Mouse (Mus musculus) forebrain, embryonic 13.5 days (tissue): ENCODE measurements around the gene Tmem82. TPM values are rescaled to one million over a fixed set of nuclear protein-coding genes. Genes with fewer than 3 reads are reported as not detected.
"Not testable (repeated sequence)": the region's sequence is repeated elsewhere in the genome, so short reads cannot be mapped to it uniquely, and the experiment has no call there.

Source experiments
- ATAC-seq: fragments of 200-750 bp; cut with Nextera tagmentation; 2 replicates; pipeline ENCODE4 v1.8.0; 2017
- H3K27ac ChIP-seq: fragments of 300-500 bp; sonication (generic); 2 replicates; pipeline ENCODE4 v1.5.1; 2015; ENCODE audit warnings: inconsistent platforms, mild to moderate bottlenecking, moderate library complexity
- H3K27me3 ChIP-seq: fragments of 300-500 bp; sonication (generic); 2 replicates; pipeline ENCODE4 v1.6.1; 2015; ENCODE audit warnings: mild to moderate bottlenecking, inconsistent platforms
- H3K36me3 ChIP-seq: fragments of 300-500 bp; sonication (generic); 2 replicates; pipeline ENCODE4 v1.6.1; 2015; ENCODE audit warnings: mild to moderate bottlenecking, inconsistent platforms; ENCODE audit not compliant: poor library complexity, severe bottlenecking
- H3K4me1 ChIP-seq: fragments of 300-500 bp; sonication (generic); 2 replicates; pipeline ENCODE4 v1.6.1; 2015; ENCODE audit warnings: inconsistent platforms
- H3K4me2 ChIP-seq: fragments of 300-500 bp; sonication (generic); 2 replicates; pipeline ENCODE4 v1.6.1; 2015; ENCODE audit warnings: inconsistent platforms, mild to moderate bottlenecking, moderate library complexity
- H3K4me3 ChIP-seq: fragments of 300-500 bp; sonication (generic); 2 replicates; pipeline ENCODE4 v1.5.1; 2015; ENCODE audit warnings: mild to moderate bottlenecking, inconsistent platforms
- H3K9ac ChIP-seq: fragments of 300-500 bp; sonication (generic); 2 replicates; pipeline ENCODE4 v1.6.1; 2015; ENCODE audit warnings: mild to moderate bottlenecking, inconsistent platforms
- H3K9me3 ChIP-seq: fragments of 300-500 bp; sonication (generic); replicated peaks from 2 replicates; pipeline ENCODE4 v1.6.1; 2016; ENCODE audit warnings: inconsistent platforms
- WGBS: fragments of 180-500 bp; shearing (Covaris S2); methylation state at CpG from one replicate; pipeline ENCODE4 v1.1.7; 2015; 5-methylcytosine and 5-hydroxymethylcytosine counted together
- polyA plus RNA-seq: library from polyadenylated mRNA; unstranded; fragments of >200 nt; fragmentation: Nextera tagmentation; extraction: Ambion mirVana; gene quantifications from 2 replicates; pipeline ENCODE4 v1.2.1, GENCODE M21; 2015

Tmem82 gene
- polyA plus RNA-seq, 1 experiment from 2014 or later, result 0.17 TPM

DNA sequence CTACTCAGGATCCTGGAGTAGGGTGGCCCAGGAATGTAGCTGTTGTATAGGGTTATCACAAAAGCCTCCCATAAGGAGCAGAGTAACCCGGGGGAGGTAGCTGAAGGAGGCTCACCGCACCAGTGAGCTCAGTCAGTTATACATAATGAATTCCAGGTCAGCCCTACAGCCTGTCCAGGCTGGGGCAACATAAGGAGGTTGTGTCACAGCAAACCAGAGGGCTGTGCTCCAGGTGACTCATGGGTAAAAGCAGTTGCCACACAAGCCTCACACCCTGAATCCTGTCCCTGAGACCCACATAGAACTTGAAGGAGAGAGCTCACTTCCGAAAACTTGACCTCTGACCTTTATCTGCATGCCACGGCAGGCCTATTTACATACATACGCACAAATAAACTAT is 49.5 kb downstream of the Tmem82 start:
- H3K27me3 ChIP-seq, result no peaks in the 10 kb centered on the region
- no peak for ATAC-seq
- no peaks in the 10 kb centered on the region for H3K4me1 ChIP-seq
- H3K9me3 ChIP-seq, result no peaks in the 10 kb centered on the region
- WGBS, result 91% methylated on average over 5 of the region's 5 CpGs
- H3K27ac ChIP-seq, result no peak overlapping the region
- H3K4me3 ChIP-seq, result no peak overlapping the region
- H3K9ac ChIP-seq, result no peak overlapping the region
- no peak overlapping the region for H3K4me2 ChIP-seq
- H3K36me3 ChIP-seq, result no peaks in the 10 kb centered on the region

DNA sequence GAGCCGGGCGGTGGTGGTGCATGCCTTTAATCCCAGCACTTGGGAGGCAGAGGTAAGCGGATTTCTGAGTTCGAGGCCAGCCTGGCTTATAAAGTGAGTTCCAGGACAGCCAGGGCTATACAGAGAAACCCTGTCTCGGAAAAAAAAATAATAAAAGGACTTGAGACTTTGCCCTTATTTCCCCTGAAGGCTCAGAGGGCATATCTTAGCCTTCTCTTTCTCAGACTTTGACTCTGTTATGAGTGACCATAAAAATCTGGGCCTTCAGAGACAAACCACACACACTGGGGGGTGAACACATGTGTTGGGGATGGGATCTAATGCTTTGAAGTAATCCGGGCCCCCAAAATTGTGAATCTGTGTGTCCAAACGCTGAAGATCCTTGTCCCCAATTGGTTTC is 51.3 kb downstream of the Tmem82 start:
- ATAC-seq, H3K4me3 ChIP-seq, H3K4me1 ChIP-seq, H3K27ac ChIP-seq, H3K27me3 ChIP-seq, H3K4me2 ChIP-seq, H3K9ac ChIP-seq, H3K9me3 ChIP-seq, H3K36me3 ChIP-seq: not testable (repeated sequence)
- WGBS, result 91% methylated on average over 7 of the region's 7 CpGs

DNA sequence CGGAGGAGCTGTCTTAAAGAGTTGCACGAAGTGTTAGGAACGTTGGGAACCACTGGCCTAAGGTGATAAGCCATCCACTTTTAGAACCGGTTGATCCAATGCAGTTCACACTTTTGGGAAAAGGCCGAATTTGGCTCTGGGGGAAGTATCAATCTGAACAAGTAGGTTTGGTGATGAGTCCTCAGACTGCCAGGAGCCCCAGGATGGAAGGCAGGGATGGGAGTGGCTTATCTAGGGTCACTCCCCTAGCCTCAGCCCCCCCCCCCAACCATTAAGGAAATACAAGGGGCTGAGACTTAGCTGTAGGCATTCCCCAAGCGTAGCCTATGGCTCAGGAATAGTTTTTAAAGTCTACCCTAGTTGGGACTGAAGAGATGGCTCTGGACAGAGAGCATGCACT is 52.2 kb downstream of the Tmem82 start:
- H3K4me3 ChIP-seq, result no peak overlapping the region
- no peaks in the 10 kb centered on the region for H3K27me3 ChIP-seq
- ATAC-seq, result no peak
- H3K9me3 ChIP-seq, result no peaks in the 10 kb centered on the region
- no peaks in the 10 kb centered on the region for H3K4me1 ChIP-seq
- H3K27ac ChIP-seq, result no peak overlapping the region
- no peak overlapping the region for H3K9ac ChIP-seq
- no peak overlapping the region for H3K4me2 ChIP-seq
- 87% methylated on average over 6 of the region's 6 CpGs for WGBS
- no peaks in the 10 kb centered on the region for H3K36me3 ChIP-seq

DNA sequence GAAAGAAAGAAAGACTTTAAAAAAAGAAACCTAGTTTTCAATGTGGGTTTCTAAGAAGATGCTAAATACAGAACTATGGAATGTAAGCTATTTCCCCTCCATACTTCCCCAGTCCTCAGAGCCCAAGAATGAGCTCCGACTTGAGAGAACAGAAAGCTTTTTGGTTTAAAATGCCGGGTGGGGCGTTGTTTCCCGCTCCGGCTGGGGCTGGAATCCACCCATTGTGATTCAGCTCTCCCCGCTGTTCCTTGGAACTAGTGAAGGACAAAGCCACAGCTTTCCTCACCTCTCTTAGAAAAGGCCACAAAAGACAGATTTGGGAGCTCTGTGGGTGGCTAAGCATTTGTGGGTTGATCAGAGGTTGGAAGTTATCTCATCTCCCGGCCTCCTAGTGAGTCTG is 53.1 kb downstream of the Tmem82 start:
- Histone ChIP-seq H3K4me1 (no peaks in the 10 kb centered on the region), H3K9me3 (no peaks in the 10 kb centered on the region), H3K27me3 (no peaks in the 10 kb centered on the region), H3K9ac (no peak overlapping the region), H3K4me2 (no peak overlapping the region), H3K4me3 (no peak overlapping the region), H3K27ac (no peak overlapping the region), H3K36me3 (no peaks in the 10 kb centered on the region)
- no peak for ATAC-seq
- WGBS, result 7% methylated on average over 7 of the region's 7 CpGs

DNA sequence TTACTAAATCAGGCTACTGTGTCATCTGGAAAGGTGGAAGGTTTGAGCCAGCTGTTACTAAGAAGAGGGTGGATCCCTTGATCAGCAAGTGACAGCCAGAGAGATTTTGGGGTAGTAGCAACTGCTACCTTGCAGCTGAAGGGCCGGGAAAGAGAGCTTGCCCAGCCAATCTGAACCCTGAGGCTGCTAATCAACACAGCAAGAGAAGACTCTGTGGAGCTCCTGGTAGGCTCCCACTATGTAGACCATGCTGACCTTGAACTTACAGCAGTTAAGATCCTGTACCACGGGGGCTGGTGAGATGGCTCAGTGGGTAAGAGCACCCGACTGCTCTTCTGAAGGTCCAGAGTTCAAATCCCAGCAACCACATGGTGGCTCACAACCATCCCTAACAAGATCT is 53.8 kb downstream of the Tmem82 start:
- WGBS, result 87% methylated on average over 3 of the region's 3 CpGs
- H3K9ac ChIP-seq, result no peak overlapping the region
- no peaks in the 10 kb centered on the region for H3K9me3 ChIP-seq
- no peak overlapping the region for H3K4me2 ChIP-seq
- no peak for ATAC-seq
- no peak overlapping the region for H3K27ac ChIP-seq
- no peaks in the 10 kb centered on the region for H3K36me3 ChIP-seq
- H3K4me1 ChIP-seq, result peaks cover 4% of the 10 kb centered on the region
- no peaks in the 10 kb centered on the region for H3K27me3 ChIP-seq
- H3K4me3 ChIP-seq, result no peak overlapping the region

DNA sequence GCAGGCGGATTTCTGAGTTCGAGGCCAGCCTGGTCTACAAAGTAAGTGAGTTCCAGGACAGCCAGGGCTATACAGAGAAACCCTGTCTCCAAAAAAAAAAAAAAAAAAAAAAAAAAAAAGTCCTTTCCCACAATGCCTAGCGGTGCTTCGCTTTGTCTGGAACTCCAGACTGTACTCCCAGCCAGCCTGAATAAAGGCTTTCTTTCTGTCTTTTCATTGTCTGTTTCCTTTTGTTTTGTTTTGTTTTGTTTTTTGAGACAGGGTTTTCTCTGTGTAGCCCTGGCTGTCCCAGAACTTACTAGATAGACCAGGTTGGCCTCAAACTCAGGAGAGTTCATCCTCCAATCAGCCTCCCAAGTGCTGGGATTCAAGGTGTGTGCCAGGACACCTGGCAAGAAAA is 54.2 kb downstream of the Tmem82 start:
- Histone ChIP-seq H3K4me2 (no peak overlapping the region), H3K9me3 (no peaks in the 10 kb centered on the region), H3K27ac (no peak overlapping the region), H3K36me3 (no peaks in the 10 kb centered on the region), H3K4me1 (peaks cover 8% of the 10 kb centered on the region), H3K27me3 (no peaks in the 10 kb centered on the region), H3K4me3 (no peak overlapping the region), H3K9ac (no peak overlapping the region)
- ATAC-seq, result no peak
- 87% methylated on average over 4 of the region's 4 CpGs for WGBS

Other genes with a start within 250 kb of the Tmem82 start
- 0.10 TPM in 1 of 2 replicates, not detected in the other for gene Clcnka, start 219.9 kb downstream of the Tmem82 start, polyA plus RNA-seq
- gene Clcnkb, start 202.6 kb downstream of the Tmem82 start, polyA plus RNA-seq, result not detected in 2 replicates
- not detected in 2 replicates for gene Hspb7, start 197.9 kb downstream of the Tmem82 start, polyA plus RNA-seq
- gene Srarp, start 182.5 kb downstream of the Tmem82 start, polyA plus RNA-seq, result not detected in 2 replicates
- gene Zbtb17, start 174.0 kb downstream of the Tmem82 start, polyA plus RNA-seq, result 60.9 and 63.7 TPM in 2 replicates
- gene Spen, start 80.0 kb downstream of the Tmem82 start, polyA plus RNA-seq, result 16.7 and 17.1 TPM in 2 replicates
- 11.1 and 13.9 TPM in 2 replicates for gene Fblim1, start 12.5 kb downstream of the Tmem82 start, polyA plus RNA-seq
- 0.08 and 0.13 TPM in 2 replicates for gene Slc25a34, start 5.2 kb upstream of the Tmem82 start, polyA plus RNA-seq
- 6.1 and 7.2 TPM in 2 replicates for gene Plekhm2, start 46.3 kb upstream of the Tmem82 start, polyA plus RNA-seq
- 0.21 and 2.8 TPM in 2 replicates for gene Rsc1a1, start 67.0 kb upstream of the Tmem82 start, polyA plus RNA-seq
- gene Ddi2, start 104.8 kb upstream of the Tmem82 start, polyA plus RNA-seq, result 14.7 TPM in 2 replicates
- gene Agmat, start 128.0 kb upstream of the Tmem82 start, polyA plus RNA-seq, result not detected in 2 replicates
- 4.6 and 4.7 TPM in 2 replicates for gene Dnajc16, start 172.3 kb upstream of the Tmem82 start, polyA plus RNA-seq
- 14.7 and 15.6 TPM in 2 replicates for gene Casp9, start 175.0 kb upstream of the Tmem82 start, polyA plus RNA-seq
- gene Cela2a, start 207.5 kb upstream of the Tmem82 start, polyA plus RNA-seq, result 0.15 TPM in 1 of 2 replicates, not detected in the other
- not detected in 2 replicates for gene Ctrc, start 227.7 kb upstream of the Tmem82 start, polyA plus RNA-seq